Mouse (Mus musculus) stomach, embryonic 16.5 days (tissue): ENCODE measurements around the gene Scn2b. TPM values are rescaled to one million over a fixed set of nuclear protein-coding genes. Genes with fewer than 3 reads are reported as not detected.

Source experiments
- ATAC-seq: fragments of 200-750 bp; cut with Nextera tagmentation; 2 replicates; pipeline ENCODE4 v1.8.0; 2017; ENCODE audit warnings: moderate number of reproducible peaks, moderate TSS enrichment; ENCODE audit not compliant: insufficient read depth, low FRiP score
- H3K27ac ChIP-seq: fragments of 300-500 bp; sonication (generic); 2 replicates; pipeline ENCODE4 v1.5.1; 2014; ENCODE audit warnings: low read length
- H3K27me3 ChIP-seq: fragments of 300-500 bp; sonication (generic); 2 replicates; pipeline ENCODE4 v1.6.1; 2014; ENCODE audit warnings: low read length, control low read depth, mixed read lengths; ENCODE audit not compliant: control insufficient read depth, insufficient read depth
- H3K36me3 ChIP-seq: fragments of 300-500 bp; sonication (generic); 2 replicates; pipeline ENCODE4 v1.6.1; 2014; ENCODE audit warnings: low read length; ENCODE audit not compliant: control insufficient read depth, insufficient read depth
- H3K4me1 ChIP-seq: fragments of 300-500 bp; sonication (generic); 2 replicates; pipeline ENCODE4 v1.6.1; 2014; ENCODE audit warnings: low read length, control low read depth, mixed read lengths; ENCODE audit not compliant: control insufficient read depth, insufficient read depth
- H3K4me2 ChIP-seq: fragments of 300-500 bp; sonication (generic); 2 replicates; pipeline ENCODE4 v1.6.1; 2014; ENCODE audit warnings: low read depth, low read length, mixed read lengths
- H3K4me3 ChIP-seq: fragments of 300-500 bp; sonication (generic); replicated peaks from 2 replicates; pipeline ENCODE4 v1.5.1; 2014; ENCODE audit warnings: mild to moderate bottlenecking, low read length
- H3K9ac ChIP-seq: fragments of 300-500 bp; sonication (generic); 2 replicates; pipeline ENCODE4 v1.6.1; 2014; ENCODE audit warnings: low read length
- H3K9me3 ChIP-seq: fragments of 300-500 bp; sonication (generic); replicated peaks from 2 replicates; pipeline ENCODE4 v1.6.1; 2016; ENCODE audit warnings: low read length, control low read depth; ENCODE audit not compliant: control insufficient read depth
- WGBS: fragments of 180-500 bp; shearing (Covaris S2); extraction: QIAGEN DNeasy Blood & Tissue Kit; methylation state at CpG from one replicate; pipeline ENCODE4 v1.1.7; 2014; 5-methylcytosine and 5-hydroxymethylcytosine counted together
- polyA plus RNA-seq: library from polyadenylated mRNA; unstranded; fragments of >200 nt; fragmentation: Nextera tagmentation; extraction: Ambion mirVana; gene quantifications from 2 replicates; pipeline ENCODE4 v1.2.1, GENCODE M21; 2015

The Scn2b gene
- polyA plus RNA-seq, 1 experiment from 2014 or later: 3.0 TPM

DNA sequence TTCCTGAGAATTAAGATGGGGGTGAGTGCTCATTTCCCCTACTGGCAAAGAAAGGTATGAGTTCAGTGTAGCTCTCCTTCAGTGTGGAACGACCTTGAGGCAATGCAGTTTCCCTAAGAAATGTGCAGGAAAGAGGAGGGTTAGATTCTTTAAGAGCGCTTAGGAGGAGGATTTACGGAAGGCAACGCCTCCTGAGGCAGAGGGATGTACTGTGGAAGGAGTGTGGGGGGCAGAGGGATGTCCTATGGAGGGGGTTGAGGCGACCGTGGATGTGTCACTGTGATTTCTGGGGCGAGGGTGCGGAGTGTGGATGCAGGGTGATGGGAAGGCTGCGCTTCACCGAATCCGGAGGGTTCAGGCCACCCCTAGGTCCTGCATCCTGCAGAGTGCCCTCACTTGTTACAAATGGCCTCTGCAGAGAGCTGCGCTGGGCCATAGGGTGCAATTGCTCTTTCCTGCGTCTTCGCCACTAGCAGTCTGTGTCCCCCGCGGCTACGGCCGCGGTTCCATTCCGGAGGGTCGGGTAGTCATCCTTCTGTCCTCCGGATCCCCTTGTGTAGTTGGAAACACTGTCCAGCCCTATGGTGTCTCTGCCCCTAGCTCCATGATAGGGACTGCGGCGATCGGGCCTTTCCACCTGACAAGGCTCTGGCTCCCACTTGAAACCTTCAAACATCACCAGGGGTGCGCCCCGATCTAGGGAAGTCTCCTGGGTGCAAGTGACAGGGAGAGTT, 28.1 kb downstream of the Scn2b start:
- no peaks in the 10 kb centered on the region for H3K36me3 ChIP-seq
- H3K4me2 ChIP-seq: peak overlapping the region; percentile 64
- 0 out of 2 replicates have a peak, but pooled peaks cover 5% of the 10 kb centered on the region for H3K4me1 ChIP-seq
- peaks cover 24% of the 10 kb centered on the region for H3K27me3 ChIP-seq
- H3K27ac ChIP-seq: no peak overlapping the region
- WGBS: 5% methylated on average over 27 of the region's 27 CpGs
- no peaks in the 10 kb centered on the region for H3K9me3 ChIP-seq
- H3K4me3 ChIP-seq: peak overlapping the region; percentile 38
- peak overlapping the region; percentile 50; the same call in 1 of the 2 replicates for H3K9ac ChIP-seq
- ATAC-seq: no peak; the same call in 1 of the 2 replicates

DNA sequence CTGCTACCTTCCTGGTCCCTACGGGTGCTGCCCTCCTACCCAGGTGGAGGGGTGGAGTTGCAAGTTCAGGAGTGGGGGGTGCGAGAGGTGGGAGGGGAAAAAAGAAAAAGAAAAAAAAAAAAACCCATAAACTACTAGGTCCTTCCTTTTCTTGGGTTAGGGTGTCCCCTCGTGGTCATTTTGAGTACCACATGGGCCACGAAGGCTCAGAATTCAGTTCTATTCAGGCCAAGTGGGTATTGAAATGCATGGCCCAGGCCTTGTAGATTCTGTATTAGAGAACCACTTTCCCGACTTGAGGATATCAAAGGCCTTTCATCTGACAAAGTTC, 28.6 kb downstream of the Scn2b start:
- Histone ChIP-seq H3K9ac (peak overlapping the region; percentile 50; the same call in 1 of the 2 replicates), H3K36me3 (no peaks in the 10 kb centered on the region), H3K9me3 (no peaks in the 10 kb centered on the region), H3K4me1 (0 out of 2 replicates have a peak, but pooled peaks cover 5% of the 10 kb centered on the region), H3K4me2 (peak overlapping the region; percentile 64), H3K27ac (no peak overlapping the region), H3K27me3 (peaks cover 22% of the 10 kb centered on the region), H3K4me3 (peak overlapping the region; percentile 38)
- 0% methylated on average over 5 of the region's 5 CpGs for WGBS
- no peak for ATAC-seq

DNA sequence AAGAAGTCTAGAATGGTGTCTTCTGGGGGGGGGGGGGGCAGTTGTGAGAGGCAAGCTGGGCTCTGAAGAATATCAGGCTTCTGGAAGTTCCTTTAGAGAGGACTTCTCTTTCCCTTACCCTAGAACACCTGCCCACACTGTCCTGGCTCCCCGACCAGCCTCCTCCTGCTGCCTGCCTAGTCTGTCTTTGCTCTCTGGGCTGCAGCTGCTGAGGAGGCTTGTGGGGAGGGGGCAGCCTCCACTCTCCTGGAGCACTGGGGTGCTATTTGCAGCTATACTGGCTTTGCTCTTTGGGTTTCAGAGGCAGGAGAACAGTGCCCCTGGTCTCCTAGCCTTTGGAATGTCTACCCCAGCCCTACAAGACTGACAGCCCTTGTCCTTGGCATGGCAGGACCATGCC, 33.4 kb downstream of the Scn2b start:
- 0 out of 2 replicates have a peak, but pooled peaks cover under 1% of the 10 kb centered on the region for H3K4me1 ChIP-seq
- H3K27me3 ChIP-seq: peaks cover 5% of the 10 kb centered on the region
- H3K9ac ChIP-seq: no peak overlapping the region
- no peak for ATAC-seq
- no peak overlapping the region for H3K4me3 ChIP-seq
- no peaks in the 10 kb centered on the region for H3K36me3 ChIP-seq
- no peaks in the 10 kb centered on the region for H3K9me3 ChIP-seq
- H3K27ac ChIP-seq: no peak overlapping the region
- no peak overlapping the region for H3K4me2 ChIP-seq
- WGBS: 50% methylated on average over 1 of the region's 1 CpGs

DNA sequence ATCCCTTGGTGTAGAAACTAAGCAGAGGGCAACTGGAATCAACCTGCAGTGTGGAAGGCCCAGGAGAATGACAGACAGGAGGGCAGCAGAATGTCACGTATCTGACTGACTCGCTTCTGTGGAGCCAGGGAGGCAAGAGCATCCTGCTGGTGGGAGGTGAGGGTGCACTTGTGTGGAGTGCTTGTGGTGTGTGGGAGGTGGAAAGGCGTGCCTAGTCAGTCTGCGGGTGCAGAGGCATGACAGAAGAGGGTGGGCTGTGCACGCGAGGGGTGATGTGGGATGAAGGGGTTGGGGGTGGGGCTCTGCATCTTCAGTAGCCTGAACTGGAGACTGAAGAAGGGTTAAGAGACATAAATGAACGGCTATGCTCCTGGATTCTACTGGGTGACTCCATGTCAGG, 35.8 kb downstream of the Scn2b start:
- WGBS: 58% methylated on average over 7 of the region's 7 CpGs
- H3K27me3 ChIP-seq: peaks cover 3% of the 10 kb centered on the region; the same call in 1 of the 2 replicates
- H3K27ac ChIP-seq: no peak overlapping the region
- no peaks in the 10 kb centered on the region for H3K9me3 ChIP-seq
- H3K4me2 ChIP-seq: no peak overlapping the region
- H3K4me1 ChIP-seq: no peaks in the 10 kb centered on the region
- H3K4me3 ChIP-seq: no peak overlapping the region
- no peak for ATAC-seq
- H3K36me3 ChIP-seq: no peaks in the 10 kb centered on the region
- no peak overlapping the region for H3K9ac ChIP-seq

DNA sequence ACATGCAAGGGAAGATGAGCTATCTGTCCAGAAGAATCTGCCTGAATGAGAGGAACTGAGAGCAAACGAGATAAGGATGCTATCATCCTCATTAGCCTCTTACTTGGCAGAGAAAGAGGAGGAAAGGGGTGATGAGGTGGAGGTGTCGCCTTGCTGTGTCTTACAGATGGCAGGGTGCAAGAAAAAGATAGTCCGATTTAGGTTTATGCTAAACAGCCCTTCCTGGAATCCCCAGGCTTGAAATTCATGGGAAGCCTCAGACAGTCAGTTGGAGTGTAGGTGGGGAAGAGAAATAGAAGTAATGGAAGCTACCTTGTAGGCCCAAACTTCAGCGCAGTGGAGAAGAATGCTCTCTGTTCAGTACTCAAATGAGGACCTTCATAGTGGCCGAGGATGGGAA, 50.3 kb downstream of the Scn2b start:
- H3K9ac ChIP-seq: no peak overlapping the region
- H3K36me3 ChIP-seq: no peaks in the 10 kb centered on the region
- no peaks in the 10 kb centered on the region for H3K9me3 ChIP-seq
- no peak overlapping the region for H3K4me2 ChIP-seq
- H3K4me3 ChIP-seq: no peak overlapping the region
- no peak overlapping the region for H3K27ac ChIP-seq
- 75% methylated on average over 5 of the region's 5 CpGs for WGBS
- no peak for ATAC-seq
- H3K4me1 ChIP-seq: no peaks in the 10 kb centered on the region
- no peaks in the 10 kb centered on the region; the same call in 1 of the 2 replicates for H3K27me3 ChIP-seq

DNA sequence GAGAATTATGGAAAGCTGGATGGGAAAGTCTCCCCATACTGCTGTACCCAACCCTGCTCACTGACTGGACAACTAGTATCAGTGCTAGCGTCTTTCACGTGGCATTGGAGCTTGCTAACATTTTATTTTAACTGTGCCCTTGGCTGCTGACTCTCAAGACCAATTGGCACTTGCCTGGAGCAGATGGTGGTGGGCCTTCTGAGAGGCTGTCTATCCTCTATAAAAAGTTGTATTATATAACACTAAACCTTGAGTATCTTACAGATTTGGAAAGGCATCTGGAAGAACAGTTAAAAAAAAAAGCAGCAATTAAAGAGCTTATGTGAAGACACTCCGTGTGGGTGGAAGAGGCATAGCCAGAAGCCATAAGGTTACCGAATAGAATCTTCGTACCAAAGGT, 52.6 kb downstream of the Scn2b start:
- H3K4me1 ChIP-seq: no peaks in the 10 kb centered on the region
- no peak overlapping the region for H3K27ac ChIP-seq
- no peak for ATAC-seq
- no peaks in the 10 kb centered on the region for H3K36me3 ChIP-seq
- no peak overlapping the region for H3K9ac ChIP-seq
- H3K4me2 ChIP-seq: no peak overlapping the region
- no peaks in the 10 kb centered on the region for H3K27me3 ChIP-seq
- H3K9me3 ChIP-seq: no peaks in the 10 kb centered on the region
- WGBS: 86% methylated on average over 5 of the region's 5 CpGs
- H3K4me3 ChIP-seq: no peak overlapping the region

DNA sequence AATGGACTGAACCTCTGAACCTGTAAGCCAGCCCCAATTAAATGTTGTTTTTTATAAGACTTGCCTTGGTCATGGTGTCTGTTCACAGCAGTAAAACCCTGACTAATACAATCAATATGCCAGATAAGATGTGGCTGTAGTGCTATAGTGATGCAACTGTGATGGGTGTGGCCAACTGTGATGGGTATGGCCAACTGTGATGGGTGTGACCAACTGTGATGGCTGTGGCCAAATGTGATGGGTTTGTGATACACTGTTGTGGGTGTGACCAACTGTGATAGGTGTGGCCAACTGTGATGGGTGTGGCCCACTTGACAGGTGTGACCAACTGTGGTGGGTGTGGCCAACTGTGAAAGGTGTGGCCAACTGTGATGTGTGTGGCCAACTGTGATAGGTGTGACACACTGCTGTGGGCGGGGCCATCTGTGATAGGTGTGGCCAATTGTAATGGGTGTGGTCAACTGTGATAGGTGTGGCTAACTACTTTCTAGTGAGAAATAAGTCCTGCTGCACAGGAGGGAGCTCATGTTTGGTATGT, 53.6 kb downstream of the Scn2b start:
- H3K9me3 ChIP-seq: no peaks in the 10 kb centered on the region
- 81% methylated on average over 1 of the region's 1 CpGs for WGBS
- ATAC-seq: no peak
- H3K4me1 ChIP-seq: no peaks in the 10 kb centered on the region
- H3K9ac ChIP-seq: no peak overlapping the region
- no peak overlapping the region for H3K4me3 ChIP-seq
- H3K36me3 ChIP-seq: no peaks in the 10 kb centered on the region
- H3K27me3 ChIP-seq: no peaks in the 10 kb centered on the region
- no peak overlapping the region for H3K27ac ChIP-seq
- no peak overlapping the region for H3K4me2 ChIP-seq

DNA sequence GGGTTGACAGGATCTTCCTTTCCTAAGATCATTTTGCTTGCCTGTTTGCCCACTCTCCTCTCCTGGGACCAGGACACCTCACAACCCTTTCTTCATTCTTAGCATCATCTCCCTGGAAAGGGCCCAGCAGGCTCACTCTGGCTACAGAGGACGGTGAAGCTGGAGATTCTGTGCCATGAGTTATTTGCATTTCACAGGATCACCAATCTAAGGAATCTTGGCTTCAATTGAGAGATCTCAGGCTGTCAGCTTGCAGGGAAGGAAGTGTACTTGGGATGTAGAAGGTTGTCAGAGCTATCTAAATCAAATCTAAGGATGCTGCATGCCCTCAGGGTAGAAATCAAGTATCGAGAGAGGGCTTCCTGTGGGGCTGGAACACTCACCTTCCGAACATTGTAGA, 55.9 kb downstream of the Scn2b start:
- Histone ChIP-seq H3K27me3 (no peaks in the 10 kb centered on the region), H3K9ac (no peak overlapping the region), H3K27ac (no peak overlapping the region), H3K4me3 (no peak overlapping the region), H3K9me3 (no peaks in the 10 kb centered on the region), H3K36me3 (no peaks in the 10 kb centered on the region), H3K4me1 (no peaks in the 10 kb centered on the region), H3K4me2 (no peak overlapping the region)
- ATAC-seq: no peak
- 62% methylated on average over 3 of the region's 3 CpGs for WGBS

DNA sequence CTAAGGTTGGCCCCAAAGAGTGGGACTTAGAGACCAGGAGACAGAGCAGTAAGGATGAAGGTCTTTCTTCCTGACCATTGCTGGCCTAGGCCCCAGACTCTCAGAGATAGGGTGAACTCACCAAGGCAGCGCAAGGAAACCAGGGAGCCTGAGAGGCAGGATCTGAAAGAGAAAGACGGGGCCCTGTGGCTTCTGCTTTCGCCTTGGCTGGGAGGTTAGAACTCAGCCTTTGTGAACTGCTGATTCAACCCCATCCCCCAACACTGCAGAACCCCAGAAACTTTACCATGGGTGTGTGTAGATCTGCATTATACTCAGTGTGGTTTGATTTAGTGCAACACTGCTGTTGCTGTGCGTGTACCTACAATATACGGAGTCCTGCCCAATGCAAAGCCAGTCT, 61.7 kb downstream of the Scn2b start:
- no peaks in the 10 kb centered on the region for H3K4me1 ChIP-seq
- H3K27me3 ChIP-seq: no peaks in the 10 kb centered on the region
- H3K4me2 ChIP-seq: no peak overlapping the region
- H3K36me3 ChIP-seq: no peaks in the 10 kb centered on the region
- H3K27ac ChIP-seq: no peak overlapping the region
- 86% methylated on average over 5 of the region's 5 CpGs for whole genome bisulfite sequencing
- no peaks in the 10 kb centered on the region for H3K9me3 ChIP-seq
- H3K4me3 ChIP-seq: no peak overlapping the region
- ATAC-seq: no peak
- H3K9ac ChIP-seq: no peak overlapping the region
